Mouse (Mus musculus) urinary bladder, postnatal 14 days (tissue): ENCODE data around the gene Slc24a3.

ENCODE experiments used
- DNase-seq: peaks from one replicate; pipeline ENCODE4 v3.0.0; 2021; ENCODE audit warnings: low spot score

Slc24a3 gene

GRCm38 (mm10) chr2:145546071-145546470 lies 378.5 kb downstream of the Slc24a3 start:
- no peak for DNase-seq

- DNase-seq = no peak
Measured at GRCm38 (mm10) chr2:145554722-145555252, 387.2 kb downstream of the Slc24a3 start.

DNA sequence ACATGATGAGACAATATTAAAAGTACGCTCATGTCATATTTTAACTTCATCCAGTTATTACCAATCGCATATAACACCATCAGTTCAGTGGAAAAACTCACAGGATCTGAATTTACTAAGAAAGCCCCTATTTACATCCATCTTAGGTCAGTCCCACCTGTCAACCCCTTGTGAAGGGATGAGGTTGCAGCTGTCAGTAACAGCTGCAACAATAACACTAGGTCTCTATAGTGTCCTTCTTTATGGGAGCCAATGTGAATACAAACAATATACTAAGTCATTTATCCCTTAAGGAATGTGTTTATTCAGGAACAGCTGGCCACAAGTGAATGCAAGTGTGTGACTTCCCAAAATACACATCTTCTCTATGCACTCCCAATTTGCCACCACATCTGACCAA lies 388.2 kb downstream of the Slc24a3 start:
- no peak for DNase-seq

DNA sequence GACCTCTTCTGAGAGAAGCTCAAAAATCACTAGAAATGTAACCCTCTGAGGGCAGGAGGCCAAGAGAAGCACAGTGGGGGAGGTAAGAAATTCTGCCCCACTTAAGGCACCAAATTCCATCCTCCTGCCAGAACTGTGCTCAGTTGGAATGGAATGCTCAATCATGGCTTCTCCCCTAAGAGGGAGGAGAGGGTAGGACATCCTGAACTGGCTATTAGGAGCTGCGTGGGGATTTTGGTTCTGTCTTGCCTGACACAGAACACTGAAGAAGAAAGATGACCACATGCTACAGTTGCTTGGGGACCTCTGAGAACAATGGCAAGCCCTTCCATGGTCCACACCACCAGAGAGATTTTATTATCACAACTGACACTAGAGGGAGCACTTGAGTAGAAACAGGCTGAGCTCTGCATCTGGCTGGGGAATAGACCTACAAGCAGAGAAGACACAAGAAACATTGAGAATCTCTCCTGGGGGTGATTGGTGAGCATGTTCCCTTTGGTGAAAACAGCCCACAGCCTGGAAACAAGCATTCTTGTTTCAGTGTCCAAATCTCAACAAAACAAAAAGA lies 389.9 kb downstream of the Slc24a3 start:
- DNase-seq = peak; percentile 4

DNA sequence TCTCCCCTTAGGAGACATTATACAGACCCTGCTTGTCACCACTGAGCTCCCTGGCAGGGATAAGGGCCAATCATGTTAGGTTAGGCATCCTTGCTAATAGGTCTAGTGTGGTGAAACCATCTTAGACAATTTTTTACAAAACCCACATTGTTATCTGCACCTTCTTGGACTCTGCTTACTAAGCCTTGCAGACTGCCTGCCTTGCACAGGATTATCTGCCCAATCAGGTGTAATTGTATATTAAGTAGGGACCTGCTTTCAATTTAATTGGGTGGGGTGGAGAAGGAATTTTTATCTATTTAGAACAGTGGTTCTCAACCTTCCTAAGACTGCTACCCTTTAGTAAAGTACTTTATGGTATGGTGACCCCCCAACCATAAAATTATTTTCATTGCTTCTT lies 394.9 kb downstream of the Slc24a3 start:
- DNase-seq = no peak

DNA sequence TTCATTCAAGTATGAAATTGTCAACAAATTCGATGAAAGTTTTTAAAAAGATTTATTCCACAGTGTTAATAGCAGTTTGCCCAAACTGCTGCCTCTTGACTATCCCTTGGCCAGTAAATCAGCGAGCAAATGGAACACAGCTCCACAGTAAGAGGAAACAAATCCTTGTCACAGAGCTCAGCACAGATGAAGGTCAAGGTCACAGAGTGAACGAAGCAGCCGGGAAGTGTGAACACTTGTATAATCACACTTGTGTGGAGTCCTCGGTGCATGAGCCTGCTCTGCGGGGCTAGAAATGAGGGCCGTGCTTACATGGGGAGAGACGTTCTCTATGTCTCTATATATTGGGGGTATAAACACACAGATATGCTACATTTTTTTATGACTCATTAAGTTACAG lies 397.0 kb downstream of the Slc24a3 start:
- no peak for DNase-seq

DNA sequence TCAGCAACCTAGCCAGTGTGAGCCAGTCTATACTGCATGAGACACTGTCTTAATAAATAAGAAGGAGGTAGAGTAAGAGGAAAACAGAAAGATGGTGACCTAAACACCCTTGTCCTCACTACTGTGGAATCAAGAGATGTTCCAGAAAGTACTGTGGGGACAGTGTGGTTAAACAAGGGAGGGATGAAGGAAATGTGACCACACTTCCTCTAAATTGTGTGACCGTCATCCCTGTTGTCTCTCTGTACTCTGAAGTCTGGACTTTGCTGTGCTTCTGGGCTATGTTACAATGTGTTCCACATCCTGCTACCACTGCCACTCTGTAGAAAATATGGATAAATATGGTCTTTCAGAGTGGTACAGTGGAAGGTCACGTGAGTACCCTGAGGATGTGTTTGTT lies 399.4 kb downstream of the Slc24a3 start:
- DNase-seq = no peak

- no peak for DNase-seq
Measured at GRCm38 (mm10) chr2:145571943-145572342, 404.4 kb downstream of the Slc24a3 start.

GRCm38 (mm10) chr2:145574148-145574547 lies 406.6 kb downstream of the Slc24a3 start:
- DNase-seq = no peak

DNA sequence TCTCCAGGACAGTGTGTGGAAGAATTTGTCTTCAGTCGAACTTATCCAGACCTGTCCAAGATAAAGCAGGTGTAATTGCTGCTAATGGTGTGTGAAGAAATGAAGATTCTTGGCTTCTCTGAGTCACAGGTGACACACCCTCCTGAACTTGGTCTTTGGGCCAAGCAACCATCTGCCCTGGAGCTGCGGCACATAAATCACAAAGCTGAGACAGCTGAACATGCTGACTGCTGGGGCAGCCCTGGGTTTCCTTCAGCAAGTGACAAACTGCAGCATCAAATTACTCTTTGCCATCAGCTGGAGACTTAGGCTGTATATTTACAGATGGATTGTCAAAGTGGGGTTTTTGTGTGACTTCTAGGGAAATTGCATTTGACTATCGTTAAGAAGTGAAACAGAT lies 415.5 kb downstream of the Slc24a3 start:
- DNase-seq = no peak

GRCm38 (mm10) chr2:145585437-145585836 lies 417.9 kb downstream of the Slc24a3 start:
- no peak for DNase-seq

GRCm38 (mm10) chr2:145588009-145588737 lies 420.6 kb downstream of the Slc24a3 start:
- peak; percentile 39 for DNase-seq

DNA sequence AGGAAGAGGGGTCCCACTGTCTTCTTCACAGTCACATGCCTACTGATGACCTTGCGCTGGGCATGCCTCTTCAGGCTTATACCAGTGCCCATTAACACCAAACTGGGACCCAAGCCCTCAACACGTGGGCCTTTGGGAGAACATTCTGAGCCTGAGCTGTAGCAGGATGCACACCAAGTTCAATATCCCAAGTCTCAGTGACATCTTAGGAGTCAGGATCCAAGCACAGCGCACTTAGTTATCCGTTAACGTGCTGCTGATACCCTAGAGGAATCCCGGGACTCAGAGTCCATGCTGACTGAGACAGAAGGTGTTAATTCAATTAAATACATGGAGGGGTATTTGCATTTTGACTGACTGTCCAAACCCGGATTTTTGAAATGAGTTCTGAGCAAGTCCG lies 424.3 kb downstream of the Slc24a3 start:
- DNase-seq = no peak

- no peak for DNase-seq
Measured at GRCm38 (mm10) chr2:145593649-145594347, 426.2 kb downstream of the Slc24a3 start.

GRCm38 (mm10) chr2:145597866-145598265 lies 430.3 kb downstream of the Slc24a3 start:
- no peak for DNase-seq

- no peak for DNase-seq
Measured at GRCm38 (mm10) chr2:145607844-145608243, 440.3 kb downstream of the Slc24a3 start.

DNA sequence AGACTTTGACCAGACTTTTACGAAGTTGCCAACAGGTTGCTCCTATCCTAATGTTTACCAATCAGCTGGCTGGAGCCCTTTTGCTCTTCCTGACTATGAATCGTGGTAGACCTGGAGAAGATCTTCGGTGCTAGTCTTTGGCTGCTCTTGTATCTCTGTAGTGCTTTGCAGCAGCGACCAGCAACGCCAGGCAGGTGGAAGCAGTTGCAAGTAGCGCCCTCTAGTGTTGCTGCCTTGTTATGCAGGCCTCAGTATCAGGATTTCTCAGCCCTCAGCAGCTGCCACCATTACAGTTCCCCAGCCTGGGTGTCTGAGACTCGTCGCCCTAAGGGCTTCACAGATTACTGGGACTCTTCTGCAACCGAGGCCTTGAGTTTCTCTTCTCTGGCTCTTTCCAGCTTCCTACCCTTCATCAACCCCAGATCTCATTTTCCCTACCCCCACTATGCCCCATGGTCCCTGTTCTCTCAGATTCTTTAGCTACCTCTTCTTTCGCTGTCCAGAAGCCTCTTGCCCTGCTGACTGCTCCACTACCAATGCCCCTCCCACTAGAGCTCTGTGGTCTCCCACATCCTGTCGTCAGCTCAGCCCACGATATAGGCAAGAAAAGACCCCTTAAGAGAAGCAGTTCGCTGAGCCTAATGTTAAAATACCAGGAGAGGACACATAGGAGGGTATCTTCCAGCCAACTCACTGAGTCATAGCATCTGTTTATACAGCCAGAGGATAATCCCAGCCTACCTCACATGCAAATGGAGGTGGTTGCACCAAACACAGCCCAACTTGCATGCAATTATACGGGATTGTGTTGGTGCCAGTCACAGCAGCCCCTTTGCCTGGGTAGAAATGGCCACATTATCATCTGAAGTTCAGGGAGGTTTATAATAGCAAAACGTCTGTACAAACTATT lies 443.5 kb downstream of the Slc24a3 start:
- DNase-seq = peak; percentile 53

DNA sequence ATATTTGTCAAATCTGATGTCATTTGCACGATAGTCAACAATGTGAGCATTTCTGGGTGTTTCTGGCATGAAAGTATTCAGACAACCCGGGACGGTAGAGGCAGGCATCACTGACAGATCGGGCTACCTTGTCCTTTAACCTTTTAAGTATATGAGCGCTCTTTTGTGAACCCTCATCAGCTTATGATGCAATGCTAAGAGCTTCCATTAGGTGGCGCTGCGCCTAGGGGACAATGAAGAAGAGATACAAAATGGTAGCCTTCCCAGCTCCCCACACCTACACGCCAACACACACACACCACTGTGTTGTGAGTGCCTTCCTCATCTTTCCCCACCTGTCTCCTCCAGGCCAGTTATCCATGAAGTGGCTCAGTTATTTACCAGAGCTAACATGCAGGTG lies 445.4 kb downstream of the Slc24a3 start:
- no peak for DNase-seq

DNA sequence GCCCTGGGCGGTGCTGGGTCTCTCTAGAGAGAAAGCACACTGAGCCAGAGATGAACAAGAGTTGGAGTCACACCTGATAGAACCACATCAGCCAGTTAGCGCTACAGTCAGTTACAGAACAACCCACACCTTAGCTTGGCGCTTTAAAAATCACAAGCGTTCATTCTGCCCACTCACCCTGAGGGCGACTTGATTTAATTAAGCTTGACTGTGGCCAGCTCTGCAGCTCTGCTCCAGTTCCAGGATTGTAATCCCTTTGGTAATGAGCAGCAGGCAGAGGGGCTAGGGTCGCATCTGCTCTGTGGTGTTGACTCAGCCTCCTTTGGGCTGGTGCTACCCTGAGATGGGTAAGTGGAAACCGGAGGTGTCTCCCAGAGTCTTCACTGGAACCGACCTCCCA lies 446.2 kb downstream of the Slc24a3 start:
- no peak for DNase-seq

GRCm38 (mm10) chr2:145619688-145620087 lies 452.1 kb downstream of the Slc24a3 start:
- DNase-seq = no peak

DNA sequence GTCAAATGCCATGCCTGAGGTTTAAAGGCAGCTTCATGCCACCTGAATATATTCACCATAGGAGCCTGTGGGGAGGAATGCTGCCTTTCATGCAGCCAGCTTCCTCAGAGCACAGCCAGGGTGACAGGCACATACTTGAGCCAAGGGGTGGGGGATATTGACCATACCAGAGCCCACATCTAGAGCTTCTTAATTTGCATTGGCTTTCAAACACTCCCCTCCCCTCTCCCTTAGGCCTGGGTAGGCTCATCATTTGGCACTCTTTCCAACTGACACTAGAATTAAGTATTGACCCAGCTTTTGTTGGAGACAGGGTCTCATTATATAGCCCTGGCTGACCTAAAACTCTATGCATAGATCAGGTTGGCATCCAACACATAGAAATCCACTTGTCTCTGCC lies 453.2 kb downstream of the Slc24a3 start:
- no peak for DNase-seq

DNA sequence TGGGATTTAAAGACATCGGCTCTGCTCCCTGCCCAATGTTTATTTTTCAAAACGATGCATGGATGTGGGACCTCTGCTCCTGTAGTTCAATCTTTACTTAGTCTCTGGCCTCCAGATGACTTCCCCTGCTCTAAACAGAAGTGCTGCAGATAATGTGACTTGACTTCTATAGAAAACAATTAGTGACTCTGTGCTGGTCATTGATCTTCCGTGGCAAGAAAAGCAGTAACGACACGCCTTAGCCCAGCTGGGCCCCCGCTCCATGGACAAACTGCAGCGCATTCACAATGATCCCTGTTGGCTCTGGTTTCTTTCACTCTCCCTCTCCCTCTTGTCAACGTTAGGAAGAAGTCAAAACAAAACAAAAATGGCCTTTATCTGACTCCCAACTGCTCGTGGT lies 453.6 kb downstream of the Slc24a3 start:
- no peak for DNase-seq
